Mouse (Mus musculus): ENCODE data around the gene Dtx3.
A peak's percentile ranks its signal among the peaks of the same experiment; 100 is the strongest.

Gene Dtx3

DNA sequence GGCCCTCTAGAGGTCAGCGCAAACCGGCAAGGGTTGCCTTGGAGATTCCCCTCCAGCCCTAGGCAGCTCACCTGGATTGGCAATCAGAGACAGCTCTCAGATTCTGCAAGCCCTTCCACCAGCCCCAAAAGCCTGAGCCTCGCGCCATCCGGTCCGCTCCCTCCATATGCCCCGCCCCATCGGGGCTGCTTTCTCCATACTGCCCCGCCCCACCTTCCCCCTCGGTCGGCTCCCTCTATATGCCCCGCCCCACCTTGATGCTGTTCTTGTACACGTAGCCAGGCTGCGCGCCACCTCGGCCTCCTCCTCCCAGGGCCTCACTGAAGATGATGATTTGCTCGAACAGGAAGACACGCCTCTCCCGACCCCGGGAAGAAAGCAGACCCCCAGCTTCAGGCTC lies 11.8 kb downstream of the Dtx3 start:
- DNase-seq, result no peak

GRCm38 (mm10) chr10:127182624-127183023 lies 12.9 kb downstream of the Dtx3 start:
- DNase-seq, result no peak

DNA sequence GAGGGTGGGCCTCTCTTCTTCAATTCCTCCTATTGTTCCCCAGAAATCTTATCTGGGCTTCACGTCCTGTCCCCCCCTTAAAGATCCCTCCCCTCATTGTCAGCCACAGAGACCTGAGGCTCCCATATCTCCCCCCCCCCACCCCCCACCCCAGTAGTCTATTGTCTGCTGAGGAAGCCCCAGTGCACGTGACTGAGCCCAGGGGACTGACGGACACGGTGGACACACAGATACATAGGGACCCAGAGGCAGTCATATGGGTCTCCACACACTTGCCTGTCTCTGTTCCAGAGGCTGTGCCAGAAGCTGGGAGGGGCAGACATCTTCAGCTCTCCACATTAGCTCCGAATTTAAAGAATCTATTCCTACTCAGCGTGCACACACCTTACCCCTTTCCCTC lies 14.0 kb downstream of the Dtx3 start:
- no peak for DNase-seq

GRCm38 (mm10) chr10:127180695-127181047 lies 14.9 kb downstream of the Dtx3 start:
- peak; percentile 2 for DNase-seq

DNA sequence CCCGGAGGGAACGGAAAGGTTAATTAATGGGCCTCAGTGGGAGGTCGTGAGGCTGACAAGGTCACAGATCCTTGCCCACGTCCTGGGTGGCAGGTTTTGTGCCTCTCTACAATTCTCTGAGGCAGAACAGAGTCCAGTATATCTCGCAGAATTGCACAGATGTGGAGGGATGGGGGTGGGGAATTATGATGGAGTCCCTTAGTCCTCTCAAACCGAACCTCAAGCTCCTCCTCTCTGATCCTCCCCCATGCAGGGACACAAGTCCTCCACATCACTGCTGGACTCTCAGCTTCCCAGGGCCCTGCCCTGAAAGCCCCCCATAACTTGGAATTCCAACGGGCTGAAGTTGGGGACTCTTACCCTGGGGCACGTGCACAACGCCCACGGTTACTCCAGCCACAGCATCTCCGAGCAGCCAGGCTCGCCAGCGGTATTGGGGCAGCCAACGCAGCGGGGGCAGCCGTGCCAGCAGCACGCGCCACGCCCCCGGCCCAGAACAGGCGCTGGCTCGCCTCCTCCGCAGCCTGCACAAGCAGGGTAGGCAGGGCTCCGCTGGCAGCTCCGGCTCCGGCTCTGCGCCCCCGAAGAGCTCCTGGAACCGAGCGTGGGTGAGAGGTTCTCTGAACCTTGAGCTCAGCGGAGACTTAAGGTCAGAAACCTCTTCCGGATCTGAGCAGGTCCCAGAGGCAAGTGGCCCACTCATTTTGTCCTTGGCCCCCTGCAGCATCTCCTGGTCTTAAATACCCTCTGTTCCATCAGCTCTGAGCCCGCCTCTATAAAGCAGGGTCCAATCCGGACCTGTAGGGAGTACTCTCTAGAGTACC lies 15.4 kb downstream of the Dtx3 start, which contains the start of gene Slc26a10:
Gene Slc26a10, minus strand, starts transcription at position 775 of the 824 bp plus-strand sequence.
- DNase-seq, result peak; percentile 14

DNA sequence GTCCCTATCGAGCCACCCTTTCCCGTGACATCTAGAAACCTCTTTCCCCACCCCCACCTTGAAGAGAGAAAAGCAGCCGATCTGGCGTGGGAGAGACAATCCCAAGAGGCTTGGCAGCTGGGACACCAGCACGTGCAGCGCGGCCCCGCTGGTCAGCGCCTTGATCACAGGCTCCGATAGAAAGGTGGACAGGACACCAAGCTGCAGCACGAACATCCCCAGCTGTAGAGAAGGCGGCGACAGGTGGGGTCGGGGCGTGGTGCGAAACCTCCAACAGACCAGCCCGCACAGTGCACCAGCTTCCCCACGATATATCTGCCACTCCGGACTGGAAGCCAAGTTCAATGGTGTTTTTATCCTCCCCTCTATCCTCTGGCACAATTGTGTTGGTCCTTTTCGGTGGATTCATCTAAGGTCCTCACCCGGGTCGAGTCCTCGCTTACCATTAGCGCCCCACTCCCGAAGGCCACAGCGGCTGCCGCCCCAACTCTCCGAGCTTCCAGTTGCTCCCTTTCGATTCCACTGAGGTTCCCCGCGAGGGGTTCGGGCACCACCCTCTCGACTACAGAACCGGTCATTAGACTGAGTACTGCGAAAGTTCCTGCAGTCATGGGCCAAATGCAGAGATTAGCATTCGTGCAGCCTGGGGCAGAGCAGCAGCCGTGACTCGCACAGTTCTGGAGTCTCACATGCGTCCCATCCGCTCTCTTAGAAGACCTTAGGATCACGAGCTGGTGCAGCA lies 17.1 kb downstream of the Dtx3 start:
- DNase-seq, result peak; percentile 42

- peak; percentile 71 for DNase-seq
Measured at GRCm38 (mm10) chr10:127177719-127178118, 17.8 kb downstream of the Dtx3 start.

DNA sequence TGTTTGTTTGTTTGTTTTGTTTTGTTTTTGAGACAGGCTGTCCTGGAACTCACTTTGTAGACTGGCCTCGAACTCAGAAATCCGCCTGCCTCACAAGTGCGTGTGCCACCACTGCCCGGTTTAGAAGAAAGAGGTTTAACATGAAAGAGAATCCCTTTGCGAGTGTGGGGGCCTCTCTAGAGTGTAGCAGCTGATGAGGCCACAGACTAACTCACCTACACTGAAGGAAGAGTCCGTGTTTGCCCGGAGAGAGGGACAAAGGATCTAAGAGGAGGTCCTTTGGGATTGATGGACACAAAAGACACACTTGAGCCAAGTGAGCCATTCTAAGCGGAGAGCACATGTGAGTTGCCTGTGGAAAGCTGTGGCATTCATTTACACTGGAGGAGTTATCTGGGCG lies 18.3 kb downstream of the Dtx3 start:
- DNase-seq, result no peak

GRCm38 (mm10) chr10:127176756-127177155 lies 18.8 kb downstream of the Dtx3 start:
- no peak for DNase-seq

GRCm38 (mm10) chr10:127176228-127176627 lies 19.3 kb downstream of the Dtx3 start:
- DNase-seq, result no peak

GRCm38 (mm10) chr10:127174170-127174569 lies 21.4 kb downstream of the Dtx3 start:
- DNase-seq, result no peak

GRCm38 (mm10) chr10:127173148-127174065 lies 22.1 kb downstream of the Dtx3 start:
- DNase-seq, result no peak

DNA sequence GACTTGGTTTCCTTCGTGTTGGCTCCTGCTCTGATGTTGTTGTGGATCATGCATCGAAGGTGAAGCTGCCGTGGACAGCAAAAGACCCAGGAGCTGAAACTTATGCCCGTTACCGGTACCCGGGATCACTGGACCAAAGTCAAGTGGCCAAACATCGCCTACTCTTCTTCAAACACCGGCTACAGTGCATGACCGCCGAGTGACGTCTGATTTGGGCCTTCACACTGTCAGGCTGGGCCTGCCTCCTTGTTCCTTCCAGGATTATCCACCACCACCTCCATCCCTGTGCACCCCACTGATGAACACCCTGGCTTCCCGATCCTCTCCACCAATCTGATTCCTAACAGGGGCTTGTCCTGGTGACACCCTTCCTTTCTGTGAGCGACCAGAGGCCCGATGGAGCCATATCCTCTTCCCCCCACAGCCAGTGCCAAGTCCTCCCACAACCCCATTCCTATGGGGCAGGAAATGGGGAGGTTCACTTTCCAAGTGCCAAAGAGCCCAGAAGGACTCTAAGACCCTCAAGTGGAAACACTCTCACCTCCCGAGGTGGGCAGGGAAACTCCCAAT lies 23.8 kb downstream of the Dtx3 start:
- no peak for DNase-seq

- peak; percentile 32 for DNase-seq
Measured at GRCm38 (mm10) chr10:127170837-127171272, 24.7 kb downstream of the Dtx3 start.

GRCm38 (mm10) chr10:127170002-127170401 lies 25.5 kb downstream of the Dtx3 start:
- DNase-seq, result peak; percentile 29

- peak; percentile 41 for DNase-seq
Measured at GRCm38 (mm10) chr10:127167614-127168192, 27.8 kb downstream of the Dtx3 start.

DNA sequence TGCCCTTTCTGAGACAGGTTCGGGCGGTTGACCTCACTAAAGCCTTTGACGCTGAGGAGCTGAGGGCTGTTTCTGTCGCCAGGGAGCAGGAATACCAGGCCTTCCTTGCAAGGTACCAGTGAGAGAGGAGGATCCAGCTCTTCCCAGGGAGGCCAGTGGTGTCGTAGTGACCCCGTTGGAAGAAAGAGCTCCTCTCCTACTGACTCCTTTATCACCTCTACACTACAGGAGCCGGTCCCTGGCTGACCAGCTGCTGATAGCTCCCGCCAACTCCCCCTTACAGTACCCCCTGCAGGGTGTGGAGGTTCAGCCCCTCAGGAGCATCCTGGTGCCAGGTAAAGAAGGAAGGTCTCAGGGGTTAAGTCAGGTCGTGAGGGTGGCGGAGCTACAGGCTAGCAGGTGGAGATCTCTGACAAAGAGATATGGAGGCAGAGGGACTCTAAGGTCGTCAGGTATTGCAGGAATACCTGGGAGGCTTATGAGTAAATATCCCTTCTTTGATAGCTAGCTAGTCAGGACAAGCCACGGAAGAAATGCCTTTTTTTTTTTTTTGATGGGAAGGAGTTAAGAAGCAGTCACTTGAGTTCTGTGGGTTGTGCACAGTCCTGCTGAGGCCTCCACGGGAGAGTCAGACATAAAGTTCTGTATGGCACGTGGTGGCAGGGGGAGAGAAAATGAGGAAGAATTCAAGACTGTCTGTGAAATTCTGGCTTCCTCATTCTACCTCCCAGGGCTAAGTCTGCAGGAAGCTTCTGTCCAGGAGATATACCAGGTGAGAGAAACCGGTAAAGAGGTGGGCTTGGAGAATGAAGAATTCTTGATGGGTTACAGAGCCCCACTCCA lies 28.5 kb downstream of the Dtx3 start:
- peak; percentile 60 for DNase-seq

DNA sequence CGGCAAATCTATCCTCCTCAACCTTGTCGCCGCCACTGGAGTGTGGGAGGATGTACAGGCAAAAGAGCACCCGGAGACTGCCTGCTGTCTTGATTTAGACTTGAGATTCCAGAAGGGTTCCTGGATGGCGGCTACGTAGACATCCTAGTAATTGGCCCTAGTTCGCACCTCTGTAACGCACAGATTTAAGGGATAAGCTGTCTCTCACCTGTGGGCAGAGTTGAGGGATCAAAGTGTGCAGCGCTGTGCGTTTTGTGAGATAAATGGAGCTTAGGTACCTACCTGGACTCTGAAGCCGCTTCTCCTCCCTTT lies 29.2 kb downstream of the Dtx3 start:
- no peak for DNase-seq

DNA sequence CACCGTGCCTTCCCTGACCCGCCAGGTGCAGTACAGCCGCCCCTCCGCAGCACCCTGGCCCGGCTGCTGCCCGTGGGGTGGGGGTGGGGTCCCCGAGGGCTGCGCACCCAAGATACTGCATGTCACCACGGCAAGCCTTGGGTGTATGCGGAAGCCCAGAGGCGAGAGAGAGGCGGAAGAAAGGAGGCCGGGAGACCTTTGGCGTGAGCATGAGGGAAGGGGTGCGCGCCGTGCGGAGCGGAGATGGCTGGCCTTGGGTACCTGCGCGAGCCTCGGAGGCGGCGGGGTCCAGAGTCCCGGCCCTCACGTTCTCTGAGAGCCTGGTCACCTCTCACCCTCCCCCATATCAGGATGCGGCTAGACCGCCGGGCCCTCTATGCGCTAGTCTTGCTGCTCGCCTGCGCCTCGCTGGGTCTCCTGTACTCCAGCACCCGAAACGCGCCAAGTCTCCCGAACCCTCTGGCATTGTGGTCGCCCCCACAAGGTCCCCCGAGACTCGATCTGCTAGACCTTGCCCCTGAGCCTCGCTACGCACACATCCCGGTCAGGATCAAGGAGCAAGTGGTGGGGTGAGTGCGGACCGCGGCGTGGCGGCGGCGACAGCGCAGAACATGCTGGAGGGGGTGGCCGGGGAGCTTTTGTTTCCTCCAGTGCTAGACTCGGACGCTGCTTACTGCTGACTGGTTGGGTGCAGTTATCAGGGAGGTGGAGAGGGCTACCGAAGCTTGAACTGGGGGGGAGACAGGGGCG lies 29.7 kb downstream of the Dtx3 start:
- DNase-seq, result peak; percentile 72

- no peak for DNase-seq
Measured at GRCm38 (mm10) chr10:127165354-127165653, 30.2 kb downstream of the Dtx3 start.
